Mouse (Mus musculus) kidney, adult 2 months (tissue): ENCODE measurements around the gene Klk13.

ENCODE experiments used
- CTCF ChIP-seq: fragments of 200-500 bp; conservative IDR thresholded peaks from 2 replicates; pipeline ENCODE4 v1.5.1; 2011; ENCODE audit warnings: low read depth, mild to moderate bottlenecking, control low read depth, low read length, moderate library complexity, mixed read lengths; ENCODE audit not compliant: insufficient read depth, insufficient read length
- POLR2A ChIP-seq: fragments of 200-500 bp; IDR thresholded peaks from one replicate; pipeline ENCODE4 v1.6.1; 2011; ENCODE audit warnings: low read depth, low read length, control low read depth

- TF ChIP-seq CTCF (no peak), POLR2A (no peak)
These were observed 64.1 kb downstream of the Klk13 start for GRCm38 (mm10) chr7:43776506-43776905.
